Mouse (Mus musculus): ENCODE measurements around the gene Hoxb4. TPM values are rescaled to one million over a fixed set of nuclear protein-coding genes. Genes with fewer than 3 reads are reported as not detected.
A peak's percentile ranks its signal among the peaks of the same experiment; 100 is the strongest.

Gene Hoxb4
- polyA plus RNA-seq (2015; fragmentation: Nextera tagmentation; extraction: Ambion mirVana), result 9.5 and 11.3 TPM in 2 replicates

DNA sequence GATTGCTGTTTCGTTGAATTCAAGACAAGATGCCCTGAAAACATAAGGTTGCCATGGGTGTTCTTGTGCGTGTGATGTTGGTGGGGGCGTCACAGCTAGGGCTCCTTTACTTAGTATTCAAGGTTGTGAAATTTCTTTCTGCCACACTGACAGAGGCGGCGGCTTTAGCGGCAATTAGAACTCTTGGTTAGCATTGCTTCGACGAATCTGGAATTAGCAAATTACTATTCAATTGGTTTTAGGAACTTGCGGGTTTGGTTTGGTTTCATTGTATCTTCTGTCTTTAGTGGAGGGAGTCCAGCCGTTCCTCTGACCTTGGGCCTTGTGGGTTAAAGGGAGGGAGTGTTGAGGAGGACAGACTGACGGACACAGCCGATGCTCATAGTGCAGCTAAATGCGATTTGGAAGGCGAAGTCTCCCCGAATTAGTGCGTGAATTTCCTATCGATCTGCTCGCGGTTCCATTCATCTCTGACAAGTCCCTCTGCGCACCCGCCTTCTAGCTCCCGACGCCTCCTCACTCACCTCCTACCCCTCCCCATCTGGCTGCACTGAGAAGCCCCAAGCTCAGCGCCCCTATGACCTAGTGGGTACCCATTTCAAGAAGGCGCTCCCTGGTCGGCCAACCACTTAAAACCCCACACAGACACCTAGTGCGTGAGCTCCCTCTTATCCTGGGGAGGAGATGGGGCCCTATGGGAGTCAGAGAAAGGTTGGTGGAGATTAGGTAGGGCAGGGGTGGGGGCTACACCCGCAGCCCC lies at the start of gene Hoxb4:
Gene Hoxb4, plus strand, starts transcription at position 660 of the 760 bp plus-strand sequence.
- Histone ChIP-seq H3K9me3 (no peaks in the 10 kb centered on the region), H3K4me3 (peak within 1 kb of the TSS; percentile 57), H3K9ac (peak within 1 kb of the TSS; percentile 99), H3K4me2 (peak within 1 kb of the TSS; percentile 83), H3K27ac (peak within 1 kb of the TSS; percentile 100), H3K27me3 (peaks cover 88% of the 10 kb centered on the region), H3K36me3 (no peaks in the 10 kb centered on the region), H3K4me1 (replicated peaks) (peaks cover 3% of the 10 kb centered on the region)
- peak; percentile 52 for ATAC-seq (ENCODE audit: low FRiP score)
- WGBS, result 1% methylated on average over 28 of the region's 28 CpGs

DNA sequence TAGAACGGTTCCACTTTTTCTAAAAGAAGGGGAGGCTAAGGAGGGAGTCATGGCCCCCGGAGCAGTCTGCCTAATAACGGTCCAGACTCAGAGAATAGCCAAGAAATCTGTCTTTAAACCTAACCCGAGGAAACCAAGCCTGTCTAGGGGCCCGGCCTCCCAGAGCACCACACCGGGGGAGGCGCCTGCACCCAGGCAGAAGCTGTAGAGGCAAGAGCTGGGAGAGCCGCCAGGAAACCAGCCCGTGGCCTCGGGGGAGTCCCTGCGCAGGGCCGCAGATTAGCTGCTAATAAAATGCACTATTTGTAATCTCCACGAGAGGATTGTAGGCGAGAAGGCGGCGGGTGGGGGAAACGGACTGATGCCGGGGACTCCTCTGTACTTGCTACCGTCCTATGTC lies 48.2 kb upstream of the Hoxb4 start:
- no peak overlapping the region for H3K4me2 ChIP-seq
- no peak overlapping the region for H3K4me3 ChIP-seq
- no peak overlapping the region for H3K27ac ChIP-seq
- no peak overlapping the region for H3K9ac ChIP-seq
- no peaks in the 10 kb centered on the region for H3K36me3 ChIP-seq
- H3K4me1 ChIP-seq (replicated peaks), result peaks cover 14% of the 10 kb centered on the region
- ATAC-seq (ENCODE audit: low FRiP score), result no peak
- under 1% methylated on average over 19 of the region's 19 CpGs for WGBS
- peaks cover 98% of the 10 kb centered on the region for H3K27me3 ChIP-seq
- H3K9me3 ChIP-seq, result no peaks in the 10 kb centered on the region

DNA sequence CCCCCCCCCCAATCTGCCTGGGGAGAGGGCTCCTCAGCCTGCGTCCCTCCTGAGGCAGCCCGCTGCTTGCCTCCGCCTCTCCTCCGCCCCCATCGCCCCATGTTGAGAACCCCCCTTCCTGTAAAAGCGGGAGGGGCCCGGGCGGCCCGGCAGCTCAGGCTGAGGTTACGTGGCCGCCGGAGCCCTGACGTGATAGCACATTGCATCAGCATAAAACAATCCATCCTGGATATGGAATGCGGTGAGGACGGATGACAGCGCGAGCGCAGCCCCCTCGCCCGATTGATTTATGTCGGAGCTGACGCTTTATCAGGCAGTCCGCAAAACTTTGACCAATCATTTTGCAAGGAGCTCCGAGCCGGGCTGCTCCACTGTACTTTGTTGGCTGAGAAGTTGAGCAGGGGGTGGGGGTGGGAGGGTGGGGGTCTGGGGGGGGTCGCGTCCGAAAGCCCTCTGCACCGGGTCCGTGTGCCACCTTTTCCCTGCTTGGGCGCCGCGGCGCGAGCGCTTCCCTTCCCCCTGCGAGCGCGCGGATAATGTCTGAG lies 47.0 kb upstream of the Hoxb4 start, which contains the start of gene Hoxb9:
Gene Hoxb9, plus strand, starts transcription at position 462 of the 545 bp plus-strand sequence.
- peak within 1 kb of the TSS; percentile 73 for H3K27ac ChIP-seq
- peak within 1 kb of the TSS; percentile 34 for H3K4me3 ChIP-seq
- H3K9ac ChIP-seq, result peak within 1 kb of the TSS; percentile 61
- no peaks in the 10 kb centered on the region for H3K9me3 ChIP-seq
- peaks cover 14% of the 10 kb centered on the region for H3K4me1 ChIP-seq (replicated peaks)
- no peaks in the 10 kb centered on the region for H3K36me3 ChIP-seq
- H3K4me2 ChIP-seq, result peak within 1 kb of the TSS; percentile 39
- peak; percentile 49; the same call in 1 of the 2 replicates for ATAC-seq (ENCODE audit: low FRiP score)
- peaks cover 98% of the 10 kb centered on the region for H3K27me3 ChIP-seq
- under 1% methylated on average over 40 of the region's 40 CpGs for WGBS

DNA sequence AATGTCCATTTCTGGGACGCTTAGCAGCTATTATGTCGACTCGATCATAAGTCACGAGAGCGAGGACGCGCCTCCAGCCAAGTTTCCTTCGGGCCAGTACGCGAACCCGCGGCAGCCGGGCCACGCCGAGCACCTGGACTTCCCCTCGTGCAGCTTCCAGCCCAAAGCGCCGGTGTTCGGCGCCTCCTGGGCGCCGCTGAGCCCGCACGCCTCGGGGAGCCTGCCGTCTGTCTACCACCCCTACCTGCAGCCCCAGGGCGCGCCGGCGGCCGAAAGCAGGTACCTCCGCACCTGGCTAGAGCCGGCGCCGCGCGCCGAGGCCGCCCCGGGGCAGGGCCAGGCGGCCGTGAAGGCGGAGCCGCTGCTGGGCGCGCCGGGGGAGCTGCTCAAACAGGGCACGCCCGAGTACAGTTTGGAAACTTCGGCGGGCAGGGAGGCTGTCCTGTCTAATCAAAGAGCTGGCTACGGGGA lies 46.5 kb upstream of the Hoxb4 start:
- Histone ChIP-seq H3K27me3 (peaks cover 98% of the 10 kb centered on the region), H3K4me3 (peak overlapping the region; percentile 34), H3K36me3 (no peaks in the 10 kb centered on the region), H3K4me2 (peak overlapping the region; percentile 39), H3K9ac (peak overlapping the region; percentile 61), H3K9me3 (no peaks in the 10 kb centered on the region), H3K27ac (peak overlapping the region; percentile 73), H3K4me1 (replicated peaks) (peaks cover 14% of the 10 kb centered on the region)
- under 1% methylated on average over 52 of the region's 52 CpGs for WGBS
- ATAC-seq (ENCODE audit: low FRiP score), result no peak

DNA sequence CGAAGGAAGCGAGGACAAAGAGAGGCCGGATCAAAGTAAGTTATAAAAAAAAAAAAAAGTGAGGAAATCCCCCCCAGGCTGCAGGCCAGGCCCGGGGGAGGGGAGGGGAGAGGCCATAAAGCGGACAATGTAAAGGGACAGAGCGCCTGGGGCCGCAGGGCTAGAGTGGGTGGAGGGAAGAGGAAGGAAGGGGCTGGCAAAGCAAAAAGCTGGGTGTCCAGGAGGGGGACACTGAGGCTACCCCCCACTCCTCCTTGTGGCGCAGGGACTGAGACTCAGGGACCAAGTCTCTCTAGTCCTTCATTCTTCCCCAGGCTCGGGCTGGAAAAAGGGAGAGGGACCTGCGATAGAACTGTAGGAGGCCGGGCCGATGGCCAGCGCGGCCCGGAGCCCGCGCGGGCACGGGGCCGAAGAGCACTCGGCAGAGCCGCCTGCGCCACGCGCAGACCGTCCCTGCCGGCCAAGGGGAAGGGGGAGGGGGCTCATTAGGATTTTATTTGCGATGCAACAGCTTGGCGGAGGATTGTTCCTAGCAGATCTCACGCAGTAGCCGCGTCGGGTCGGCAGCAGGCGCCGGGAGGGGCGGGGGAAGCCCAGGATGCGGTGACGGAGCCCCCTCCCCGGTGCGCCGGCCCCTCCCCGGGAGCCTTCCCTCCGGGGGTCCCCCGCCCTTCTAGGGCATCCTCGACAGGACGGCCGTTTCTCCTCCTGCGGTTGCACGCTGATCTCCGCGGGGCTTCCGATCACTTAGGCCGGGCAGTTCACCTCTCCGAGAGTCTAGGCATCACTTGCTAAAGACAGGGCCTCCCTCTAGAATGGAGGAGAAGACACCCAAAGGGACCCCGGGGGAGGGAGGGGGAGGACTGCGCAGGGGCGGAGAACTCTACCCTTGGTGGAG lies 45.8 kb upstream of the Hoxb4 start:
- Histone ChIP-seq H3K9me3 (no peaks in the 10 kb centered on the region), H3K4me1 (replicated peaks) (peaks cover 14% of the 10 kb centered on the region), H3K27ac (peak overlapping the region; percentile 73), H3K4me2 (peak overlapping the region; percentile 39), H3K4me3 (peak overlapping the region; percentile 34), H3K27me3 (peaks cover 98% of the 10 kb centered on the region), H3K9ac (peak overlapping the region; percentile 61), H3K36me3 (no peaks in the 10 kb centered on the region)
- WGBS, result under 1% methylated on average over 57 of the region's 58 CpGs
- ATAC-seq (ENCODE audit: low FRiP score), result no peak

DNA sequence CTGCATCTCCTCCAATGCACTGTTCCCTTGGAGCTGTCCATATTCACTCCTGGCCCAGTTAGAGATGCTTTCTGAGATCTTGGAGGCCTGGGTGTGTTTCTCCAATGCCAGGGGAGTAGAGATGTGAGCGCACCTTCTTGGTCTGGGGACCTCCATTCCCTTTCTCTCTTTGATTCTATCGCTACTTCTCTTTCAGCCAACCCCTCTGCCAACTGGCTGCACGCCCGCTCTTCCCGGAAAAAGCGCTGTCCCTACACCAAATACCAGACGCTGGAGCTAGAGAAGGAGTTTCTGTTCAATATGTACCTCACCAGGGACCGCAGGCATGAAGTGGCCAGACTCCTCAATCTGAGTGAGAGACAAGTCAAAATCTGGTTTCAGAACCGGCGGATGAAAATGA lies 43.6 kb upstream of the Hoxb4 start:
- peaks cover 98% of the 10 kb centered on the region for H3K27me3 ChIP-seq
- H3K4me2 ChIP-seq, result peak overlapping the region; percentile 31
- H3K4me1 ChIP-seq (replicated peaks), result peaks cover 14% of the 10 kb centered on the region
- H3K9me3 ChIP-seq, result no peaks in the 10 kb centered on the region
- no peaks in the 10 kb centered on the region for H3K36me3 ChIP-seq
- ATAC-seq (ENCODE audit: low FRiP score), result no peak
- H3K4me3 ChIP-seq, result peak overlapping the region; percentile 34
- WGBS, result 3% methylated on average over 10 of the region's 10 CpGs
- peak overlapping the region; percentile 73 for H3K27ac ChIP-seq
- 0 out of 2 replicates have a peak overlapping the region, but pooled peaks have one; percentile 61 for H3K9ac ChIP-seq

DNA sequence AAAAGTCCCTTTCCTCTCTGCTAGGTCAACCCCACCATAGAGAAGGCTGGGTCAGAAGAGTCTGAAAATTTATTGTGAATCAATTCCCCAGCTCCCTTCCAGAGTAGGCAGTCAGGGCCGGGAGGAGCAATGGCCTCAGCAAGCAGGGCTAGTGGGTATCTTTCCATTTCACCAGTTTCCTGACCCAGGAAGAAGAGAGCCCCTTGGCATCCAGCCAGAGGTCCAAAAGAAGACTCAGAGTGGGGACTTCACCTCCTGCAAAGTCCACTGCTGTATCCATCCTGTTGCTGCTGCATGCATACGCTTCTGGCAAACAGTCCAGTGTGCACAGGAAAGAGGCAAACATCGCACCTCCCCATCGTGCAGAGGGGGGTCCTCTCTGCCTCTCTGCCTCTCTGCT lies 42.2 kb upstream of the Hoxb4 start:
- Histone ChIP-seq H3K4me2 (peak overlapping the region; percentile 43; the same call in 1 of the 2 replicates), H3K9me3 (no peaks in the 10 kb centered on the region), H3K27me3 (peaks cover 97% of the 10 kb centered on the region), H3K4me3 (no peak overlapping the region), H3K36me3 (no peaks in the 10 kb centered on the region), H3K9ac (no peak overlapping the region), H3K27ac (0 out of 2 replicates have a peak overlapping the region, but pooled peaks have one; percentile 20), H3K4me1 (replicated peaks) (peaks cover 12% of the 10 kb centered on the region)
- ATAC-seq (ENCODE audit: low FRiP score), result no peak
- WGBS, result 3% methylated on average over 4 of the region's 4 CpGs

DNA sequence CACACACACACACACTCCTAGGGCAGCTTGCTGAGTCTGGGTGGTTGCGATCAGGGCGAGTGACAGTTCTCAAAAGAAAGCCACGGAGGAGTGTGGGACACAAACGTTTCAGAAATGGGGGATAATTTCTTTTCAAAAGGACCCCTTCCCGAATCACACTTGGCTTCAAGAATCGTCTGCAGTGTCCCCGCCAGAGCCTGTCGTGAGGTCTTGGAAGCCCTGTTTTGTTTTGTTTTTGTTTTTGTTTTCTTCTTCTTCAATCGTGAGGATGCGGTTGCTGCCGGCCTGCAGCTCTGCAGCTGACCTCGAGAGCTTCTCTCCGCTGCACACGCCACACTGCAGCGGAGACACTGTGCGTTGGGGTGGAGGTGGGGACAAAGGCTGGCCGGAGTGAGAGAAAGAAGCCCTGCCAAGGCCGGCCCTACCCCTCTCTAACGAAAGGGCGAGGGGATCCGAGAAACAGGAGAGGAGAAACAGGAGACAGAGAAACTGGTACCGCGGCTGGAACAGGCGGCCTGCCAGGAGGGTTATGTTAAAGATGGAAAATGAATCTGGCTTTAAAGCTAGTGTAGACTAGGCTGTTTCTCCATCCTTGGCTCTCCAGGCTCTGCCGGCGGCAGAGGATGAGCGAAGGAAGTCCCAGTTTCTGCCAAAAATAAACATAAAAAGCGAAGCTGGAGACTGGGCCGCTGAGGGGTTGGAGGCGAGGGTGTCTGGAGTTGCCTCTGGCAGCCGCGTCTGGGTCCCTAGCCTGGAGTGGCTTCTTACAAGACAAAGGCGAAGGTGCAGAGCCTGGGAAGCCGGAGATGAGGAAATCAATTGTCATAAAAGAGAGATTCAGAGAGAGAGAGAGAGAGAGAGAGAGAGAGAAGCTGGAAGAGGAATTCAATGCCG lies 40.7 kb upstream of the Hoxb4 start:
- H3K9ac ChIP-seq, result peak overlapping the region; percentile 49; the same call in 1 of the 2 replicates
- WGBS, result 1% methylated on average over 35 of the region's 35 CpGs

DNA sequence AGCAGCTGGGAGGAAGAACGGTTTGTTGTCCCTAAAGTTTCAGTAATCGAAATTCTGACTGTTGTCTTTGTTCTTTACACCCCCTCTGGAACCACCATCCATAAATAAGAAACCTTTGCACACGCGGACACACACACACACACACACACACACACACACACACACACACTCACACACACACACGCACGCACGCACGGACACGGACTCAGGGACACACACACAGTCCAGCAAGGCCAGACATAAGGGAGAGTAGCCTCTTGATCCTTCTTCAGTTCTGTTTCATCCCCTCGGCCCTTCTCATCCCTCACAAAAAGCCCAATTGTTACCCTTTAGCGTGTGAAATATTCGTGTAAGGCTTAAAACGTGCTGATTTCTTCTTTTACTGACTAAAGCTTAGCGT lies 39.7 kb upstream of the Hoxb4 start:
- H3K27ac ChIP-seq, result peak overlapping the region; percentile 83
- H3K4me1 ChIP-seq (replicated peaks), result no peaks in the 10 kb centered on the region
- H3K4me2 ChIP-seq, result peak overlapping the region; percentile 43
- H3K36me3 ChIP-seq, result no peaks in the 10 kb centered on the region
- WGBS, result 19% methylated on average over 14 of the region's 14 CpGs
- H3K9me3 ChIP-seq, result no peaks in the 10 kb centered on the region
- H3K4me3 ChIP-seq, result 0 out of 2 replicates have a peak overlapping the region, but pooled peaks have one; percentile 5
- H3K9ac ChIP-seq, result no peak overlapping the region
- peaks cover 95% of the 10 kb centered on the region for H3K27me3 ChIP-seq
- no peak for ATAC-seq (ENCODE audit: low FRiP score)

More for the DNA sequence above, 40.7 kb upstream of the Hoxb4 start:
- peak overlapping the region; percentile 83 for H3K27ac ChIP-seq
- H3K4me2 ChIP-seq, result peak overlapping the region; percentile 43
- peaks cover 2% of the 10 kb centered on the region for H3K4me1 ChIP-seq (replicated peaks)
- H3K36me3 ChIP-seq, result no peaks in the 10 kb centered on the region
- H3K4me3 ChIP-seq, result peak overlapping the region; percentile 17
- H3K27me3 ChIP-seq, result peaks cover 97% of the 10 kb centered on the region
- ATAC-seq (ENCODE audit: low FRiP score), result no peak
- no peaks in the 10 kb centered on the region for H3K9me3 ChIP-seq

DNA sequence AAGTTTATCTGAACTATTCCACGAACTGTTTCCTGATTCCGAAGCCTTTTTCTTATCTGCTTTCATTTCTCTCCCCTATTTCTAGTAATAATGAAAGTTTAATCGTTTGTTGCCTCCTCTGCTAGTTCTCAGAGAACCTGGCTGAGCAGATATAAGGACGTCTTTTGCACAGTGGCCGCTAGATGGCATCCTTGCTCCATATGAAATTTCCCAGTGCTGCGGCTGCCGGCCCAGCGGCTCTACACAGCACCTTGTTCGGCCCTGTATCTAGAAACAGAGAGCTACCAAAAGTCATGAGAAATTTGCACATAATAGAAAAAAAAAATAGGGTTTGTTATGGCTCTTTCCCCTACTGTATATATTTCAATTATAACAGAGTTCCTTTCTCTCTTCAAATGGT lies 39.3 kb upstream of the Hoxb4 start:
- H3K9ac ChIP-seq, result no peak overlapping the region
- no peaks in the 10 kb centered on the region for H3K9me3 ChIP-seq
- H3K36me3 ChIP-seq, result no peaks in the 10 kb centered on the region
- H3K4me2 ChIP-seq, result peak overlapping the region; percentile 49
- 0 out of 2 replicates have a peak, but pooled peaks have one; percentile 46 for ATAC-seq (ENCODE audit: low FRiP score)
- H3K4me1 ChIP-seq (replicated peaks), result no peaks in the 10 kb centered on the region
- H3K27ac ChIP-seq, result peak overlapping the region; percentile 83; the same call in 1 of the 2 replicates
- WGBS, result under 1% methylated on average over 9 of the region's 9 CpGs
- H3K27me3 ChIP-seq, result peaks cover 95% of the 10 kb centered on the region
- H3K4me3 ChIP-seq, result no peak overlapping the region
